Mouse (Mus musculus): ENCODE results near the gene Cmtm7. TPM values are rescaled to one million over a fixed set of nuclear protein-coding genes. Genes with fewer than 3 reads are reported as not detected.

Gene Cmtm7
- total RNA-seq, 2 experiments from 2014 or later = 499 to 803 TPM

DNA sequence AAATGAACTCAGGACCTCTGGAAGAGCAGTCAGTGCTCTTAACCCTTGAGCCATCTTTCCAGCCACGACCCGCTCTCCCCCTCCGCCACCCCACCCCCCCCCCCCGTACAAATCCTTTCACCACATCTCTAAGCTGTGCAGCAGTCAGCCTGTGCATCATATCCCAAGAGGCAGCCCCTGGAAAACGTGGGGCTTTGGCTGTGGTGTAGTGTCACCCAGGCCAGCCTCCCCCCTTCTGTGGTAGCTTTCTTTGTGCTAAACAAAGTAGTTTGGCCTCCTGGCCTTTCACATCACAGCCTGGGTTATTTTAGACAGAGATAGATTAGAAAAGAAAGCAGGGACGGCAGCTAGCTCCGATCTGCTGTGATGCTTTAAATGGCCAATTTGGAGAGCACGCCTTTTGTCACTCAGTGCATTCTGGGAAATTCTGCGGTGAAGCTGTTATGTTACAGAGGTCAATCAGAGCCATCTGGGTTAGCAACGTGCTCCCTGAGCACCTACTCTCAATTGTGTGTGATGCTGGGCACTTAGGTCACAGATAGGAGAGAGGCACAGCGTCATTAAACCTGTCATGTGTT is 14.9 kb upstream of the Cmtm7 start:
- ATAC-seq (replicated peaks; ENCODE audit: poor library complexity) = no peak

DNA sequence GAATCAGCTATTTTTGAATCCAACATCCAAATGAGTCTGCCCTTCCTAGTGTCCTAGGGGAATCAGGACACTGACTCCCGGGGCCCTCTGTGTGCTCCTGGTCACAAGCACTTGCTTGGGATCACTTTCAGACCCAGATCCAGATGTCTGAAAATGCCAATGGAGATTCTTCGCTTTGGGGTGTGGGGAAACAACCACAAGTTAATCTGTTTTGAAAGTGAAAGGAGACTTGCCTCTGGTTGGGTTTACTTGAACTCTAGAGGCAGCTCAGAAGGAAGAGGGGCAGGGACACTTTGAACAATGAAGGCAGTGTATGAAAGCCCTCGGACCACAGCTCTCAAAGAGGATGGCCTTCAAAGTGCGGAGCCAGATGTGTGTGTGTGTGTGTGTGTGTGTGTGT is 12.8 kb upstream of the Cmtm7 start:
- peak; percentile 9 for ATAC-seq (replicated peaks; ENCODE audit: poor library complexity)

DNA sequence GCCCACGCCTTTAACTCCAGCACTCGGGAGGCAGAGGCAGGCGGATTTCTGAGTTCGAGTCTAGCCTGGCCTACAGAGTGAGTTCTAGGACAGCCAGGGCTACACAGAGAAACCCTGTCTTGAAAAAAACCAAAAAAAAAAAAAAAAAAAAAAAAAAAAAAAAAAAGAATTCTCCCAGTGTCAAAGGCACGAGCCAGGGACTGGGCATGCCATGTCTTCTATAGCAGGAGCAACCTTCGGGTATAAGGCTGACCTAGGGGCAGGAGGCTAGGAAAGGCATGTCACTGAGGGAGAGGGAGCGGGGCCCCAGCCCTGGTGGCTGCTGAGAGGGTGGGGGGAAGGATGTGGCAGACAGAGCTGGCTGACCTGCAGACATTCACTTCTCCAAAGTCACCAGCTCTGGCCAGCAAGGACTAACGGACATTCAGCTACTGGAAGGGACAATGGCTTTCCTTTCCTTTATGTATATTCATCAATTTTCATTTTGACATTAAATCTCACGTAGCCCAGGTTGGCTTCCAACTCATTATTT is 12.2 kb upstream of the Cmtm7 start:
- peak; percentile 47 for ATAC-seq (replicated peaks; ENCODE audit: poor library complexity)

DNA sequence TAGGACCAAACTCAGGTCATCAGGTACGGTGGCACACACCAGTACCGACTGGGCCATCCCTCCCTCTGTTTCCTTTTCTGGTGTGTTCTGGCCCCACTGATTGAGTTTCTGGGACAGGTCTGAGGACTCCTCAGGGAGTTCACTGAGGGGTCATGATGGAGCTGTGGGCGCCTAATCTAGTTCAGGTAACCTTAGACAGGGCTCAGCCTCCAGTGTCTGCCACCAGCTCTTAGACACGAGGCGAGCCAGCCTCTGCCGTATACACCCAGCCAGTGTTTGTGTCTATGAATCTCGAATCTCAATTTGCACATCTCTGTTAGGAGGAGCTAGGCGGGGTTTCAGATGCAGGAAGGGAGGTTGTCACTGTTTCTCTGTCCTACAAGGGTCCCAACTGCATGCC is 8.3 kb upstream of the Cmtm7 start:
- ATAC-seq (replicated peaks; ENCODE audit: poor library complexity) = no peak

DNA sequence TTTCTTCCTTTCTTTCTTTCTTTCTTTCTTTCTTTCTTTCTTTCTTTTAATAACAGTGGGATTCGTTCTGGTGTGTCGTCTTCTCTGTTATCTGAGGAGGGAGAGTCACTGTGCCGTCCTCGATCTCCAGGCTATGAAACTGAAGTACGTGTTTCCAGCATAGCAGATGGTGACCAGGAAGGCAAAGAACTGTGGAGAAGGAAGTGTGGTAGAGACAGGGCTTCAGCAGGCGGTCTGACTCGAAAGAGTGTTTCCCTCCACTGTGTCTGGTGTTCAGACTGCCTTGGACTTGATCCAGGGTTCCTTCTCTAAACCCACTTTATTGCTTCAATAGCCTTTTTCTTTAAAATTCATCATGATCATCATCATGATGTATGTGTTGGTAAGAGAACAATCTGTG is 7.9 kb upstream of the Cmtm7 start:
- peak; percentile 20; the same call in 1 of the 2 replicates for ATAC-seq (replicated peaks; ENCODE audit: poor library complexity)

DNA sequence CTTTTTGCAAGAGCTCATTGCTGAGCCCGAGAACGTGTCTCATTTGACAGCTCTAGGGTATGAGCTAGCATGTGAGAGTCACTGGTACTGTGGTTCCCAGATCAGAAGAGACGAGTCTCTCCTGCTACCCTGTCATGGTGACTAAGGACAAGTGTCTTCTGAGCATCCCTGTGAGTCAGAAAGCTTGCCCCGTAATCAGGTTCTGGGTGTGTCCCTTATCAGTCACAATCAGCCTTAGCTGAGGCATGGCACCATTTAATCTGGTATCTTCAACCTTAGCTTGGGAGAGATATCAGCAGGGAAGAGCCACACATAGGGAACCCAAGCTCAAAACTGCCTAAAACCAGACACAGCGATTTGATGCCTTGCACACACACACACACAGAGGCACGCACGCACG is 7.0 kb upstream of the Cmtm7 start:
- ATAC-seq (replicated peaks; ENCODE audit: poor library complexity) = 0 out of 2 replicates have a peak, but pooled peaks have one; percentile 6

DNA sequence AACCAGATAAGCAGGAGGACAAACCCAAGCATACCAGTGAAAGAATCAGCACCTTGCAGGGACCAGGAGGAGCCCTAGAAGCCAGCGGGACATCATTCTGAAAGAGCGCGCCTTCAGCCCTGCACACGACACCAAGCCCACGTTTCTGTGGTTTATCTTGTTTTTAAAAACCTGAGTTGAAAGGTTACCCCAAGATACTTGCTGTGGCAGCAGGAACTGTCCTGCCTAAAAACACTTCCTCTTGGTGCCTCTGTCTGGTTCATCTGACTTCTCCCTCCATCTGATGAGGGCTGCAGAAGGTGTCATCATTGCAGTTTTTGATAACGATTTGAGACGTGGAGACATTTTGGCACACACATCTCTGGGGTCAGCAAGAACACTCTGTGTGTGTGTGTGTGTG is 6.1 kb upstream of the Cmtm7 start:
- ATAC-seq (replicated peaks; ENCODE audit: poor library complexity) = peak; percentile 59

DNA sequence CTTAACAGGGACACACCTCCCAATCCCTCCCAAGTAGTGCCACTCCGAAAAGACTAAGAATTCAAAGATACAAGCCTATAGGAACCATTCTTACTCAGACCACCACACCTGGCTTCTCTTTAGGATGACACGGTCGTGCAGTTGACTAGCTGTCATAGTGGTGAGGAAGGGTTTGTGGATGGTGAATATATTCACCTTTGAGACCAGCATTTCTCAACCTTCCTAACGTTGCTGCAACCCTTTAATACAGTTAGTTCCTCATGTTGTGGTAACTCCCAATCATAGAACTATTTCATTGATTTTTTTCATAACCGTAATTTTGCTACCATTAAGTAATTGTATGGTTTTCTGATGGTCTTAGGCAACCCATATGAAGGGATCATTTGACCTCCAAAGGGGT is 5.5 kb upstream of the Cmtm7 start:
- peak; percentile 41 for ATAC-seq (replicated peaks; ENCODE audit: poor library complexity)

DNA sequence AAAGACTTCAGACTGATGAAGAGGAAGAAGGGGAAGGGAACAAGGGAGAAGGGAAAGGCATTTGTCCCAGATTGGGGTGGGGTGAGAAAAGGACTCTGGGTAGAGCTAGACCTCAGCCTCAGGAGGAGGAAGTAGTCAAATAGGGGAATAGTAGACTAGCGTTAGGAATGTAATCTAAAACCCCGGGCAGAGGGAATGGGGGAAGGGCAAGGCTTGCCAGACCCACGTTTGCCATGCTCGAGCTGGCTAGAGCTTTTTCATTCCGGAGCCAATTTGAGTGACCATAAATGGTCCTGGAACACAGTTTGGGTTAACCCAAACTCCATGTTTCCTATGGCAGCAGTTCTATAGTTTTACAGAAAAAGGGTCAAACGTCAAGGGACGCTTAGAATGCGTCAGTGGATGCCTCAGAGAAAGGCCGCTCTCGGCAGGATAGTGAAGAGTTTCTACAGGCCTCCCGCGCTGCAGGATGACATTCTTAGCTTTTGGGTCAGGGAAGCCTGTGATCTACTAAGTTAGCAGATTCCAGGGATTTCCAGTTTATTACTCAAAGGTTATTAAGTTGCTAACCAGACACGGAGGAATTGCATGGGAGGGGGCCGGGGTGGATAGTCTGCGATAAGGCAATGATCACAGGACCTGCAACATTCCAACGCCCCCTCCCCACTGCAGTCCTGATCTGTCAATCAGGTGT is 3.9 kb upstream of the Cmtm7 start:
- no peak for ATAC-seq (replicated peaks; ENCODE audit: poor library complexity)

DNA sequence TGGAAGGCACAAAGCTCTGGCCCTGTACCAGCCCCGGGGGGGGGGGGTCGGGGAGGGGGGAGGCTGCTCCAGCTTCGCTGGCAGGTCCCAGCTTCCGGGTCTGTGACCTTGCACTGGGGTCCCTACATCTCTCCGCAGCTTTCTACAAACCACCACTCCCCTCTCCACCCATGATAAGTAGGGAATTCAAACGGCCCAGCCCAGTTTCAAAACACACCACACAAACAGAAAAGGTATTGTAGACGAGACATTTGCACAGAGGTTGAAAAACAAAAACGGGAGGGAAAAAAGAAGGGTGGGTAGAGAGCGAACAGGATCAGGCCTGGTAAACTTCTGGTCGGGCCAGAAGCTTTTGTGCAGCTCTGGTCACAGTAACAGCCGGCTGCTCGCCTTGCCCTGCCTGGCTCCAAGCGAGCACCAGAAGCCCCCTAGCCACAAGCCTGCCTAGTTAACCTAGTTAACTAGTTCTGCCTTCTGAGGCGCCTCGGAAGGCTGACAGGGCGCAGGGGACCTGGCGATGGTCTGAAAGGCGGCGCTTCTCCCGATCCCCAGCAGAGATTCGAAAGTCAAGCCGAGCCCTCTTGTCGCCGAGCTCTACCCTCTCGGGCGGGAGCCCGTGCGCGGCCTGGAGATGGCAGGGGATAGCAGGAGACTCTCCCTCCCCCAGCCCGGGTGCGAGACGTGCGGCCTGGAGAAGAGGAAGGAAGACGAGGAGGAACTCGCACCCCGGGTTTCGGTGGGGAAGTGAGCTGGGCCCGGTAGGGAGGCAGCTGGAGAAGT is 720 bp downstream of the Cmtm7 start:
- peak; percentile 30 for ATAC-seq (replicated peaks; ENCODE audit: poor library complexity)

DNA sequence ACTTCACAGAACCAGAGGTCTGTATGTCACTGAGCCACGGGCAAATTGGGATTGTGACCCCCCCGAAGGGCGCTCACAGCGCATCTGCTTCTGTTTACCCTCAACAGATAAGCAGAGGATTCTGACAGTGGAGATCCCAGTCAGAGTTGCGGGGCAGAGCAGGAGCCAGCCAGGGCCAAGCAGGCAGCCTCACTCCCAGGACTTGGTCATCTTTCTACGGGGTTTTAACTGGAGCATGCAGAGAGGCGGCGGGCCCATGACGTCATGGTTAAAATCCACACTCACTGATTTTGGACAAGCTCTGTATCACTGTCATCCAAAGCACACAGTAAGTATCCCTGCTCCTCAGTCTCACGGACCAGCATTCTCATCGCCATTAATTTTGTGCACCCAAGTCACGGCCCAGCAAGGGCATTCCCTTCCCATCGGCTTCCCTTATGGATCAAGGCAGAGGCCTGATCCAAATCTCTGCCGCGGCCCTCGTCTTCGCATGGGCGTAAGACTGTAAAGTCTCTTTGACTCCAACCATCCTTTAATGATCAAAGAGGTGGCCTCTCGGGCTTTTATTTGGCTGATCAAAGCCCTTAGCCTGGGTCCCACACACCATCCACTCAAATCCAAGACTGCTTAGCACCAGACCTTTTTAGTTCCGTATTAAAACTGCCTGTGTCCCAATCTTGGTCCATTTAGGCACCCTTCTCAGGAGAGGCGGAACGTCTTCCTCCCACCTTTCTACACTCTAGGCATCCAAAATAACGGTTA is 1.5 kb downstream of the Cmtm7 start:
- peak; percentile 2; the same call in 1 of the 2 replicates for ATAC-seq (replicated peaks; ENCODE audit: poor library complexity)

DNA sequence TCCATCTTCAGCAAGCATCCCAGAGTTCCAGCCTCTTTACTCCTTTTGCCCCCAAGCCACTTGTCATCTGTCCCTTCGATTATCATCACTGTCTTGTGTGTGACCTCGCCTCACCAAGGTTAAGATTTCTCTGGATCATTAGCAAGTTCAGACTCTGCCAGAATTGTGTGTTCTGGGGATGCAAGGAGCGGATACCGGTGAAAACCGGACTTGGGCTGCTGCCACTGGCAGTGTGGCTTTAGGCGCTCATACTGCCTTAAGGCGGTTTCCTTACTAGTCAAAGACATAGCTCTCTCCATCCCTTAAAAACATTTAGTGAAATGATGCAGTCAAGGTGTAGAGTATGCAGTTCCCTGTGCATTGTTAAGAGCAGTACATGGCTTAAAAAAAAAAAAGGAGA is 2.8 kb downstream of the Cmtm7 start:
- ATAC-seq (replicated peaks; ENCODE audit: poor library complexity) = no peak

DNA sequence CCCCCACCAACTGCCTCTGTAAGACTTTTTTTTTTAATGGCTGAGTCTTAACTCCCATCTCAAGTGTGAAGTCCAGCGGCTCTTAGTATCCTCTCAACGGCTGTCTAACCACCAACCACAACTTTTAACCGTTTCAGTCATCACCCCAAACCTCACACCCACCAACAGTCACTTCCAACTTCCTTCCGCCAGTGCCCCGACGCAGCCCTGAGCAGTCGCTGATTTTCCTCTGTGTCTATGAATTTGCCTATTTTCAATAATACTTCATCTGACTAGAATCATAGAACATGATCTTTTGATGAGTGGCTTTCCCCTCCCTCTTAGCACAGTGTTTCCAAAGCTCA is 3.6 kb downstream of the Cmtm7 start:
- ATAC-seq (replicated peaks; ENCODE audit: poor library complexity) = peak; percentile 42

DNA sequence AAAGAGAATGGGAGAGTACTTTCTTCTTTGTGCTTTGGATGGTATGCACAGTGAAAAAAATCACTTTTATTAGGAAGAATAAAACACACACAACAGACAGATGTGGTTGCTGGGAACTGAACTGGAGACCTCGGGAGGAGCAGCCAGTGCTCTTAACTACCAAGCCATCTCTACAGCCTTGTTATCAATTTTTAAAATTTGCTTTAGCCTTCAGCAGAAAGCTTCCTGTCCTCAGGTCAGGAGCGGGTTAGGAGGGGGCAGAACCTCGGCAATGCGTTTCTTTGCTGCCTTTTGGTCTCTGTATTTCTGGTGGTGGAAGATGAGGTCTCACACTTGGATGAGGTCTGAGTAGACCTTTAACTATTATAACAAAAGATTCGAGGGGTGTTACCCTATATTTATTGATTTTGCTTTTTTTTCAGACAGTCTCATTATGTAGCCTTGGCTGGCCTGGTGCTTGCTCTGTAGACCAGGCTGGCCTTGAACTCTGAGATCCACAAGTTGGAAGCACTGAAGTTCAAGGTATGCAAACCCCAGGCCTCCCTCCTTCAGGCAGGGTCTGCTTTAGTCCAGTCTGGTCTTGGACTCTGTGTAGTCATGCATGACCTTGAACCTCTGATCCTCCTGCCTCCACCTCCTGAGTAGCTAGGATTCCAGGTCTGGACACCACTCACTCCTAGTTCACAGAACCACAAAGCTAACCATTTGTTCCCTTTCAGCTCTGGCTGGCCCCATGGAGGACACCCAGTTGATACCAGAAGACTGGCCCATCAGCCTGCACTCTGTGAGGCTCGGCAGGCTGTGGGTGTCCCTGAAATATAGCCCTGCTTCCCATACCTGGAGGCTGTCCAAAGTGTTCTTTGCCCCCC is 4.2 kb downstream of the Cmtm7 start:
- ATAC-seq (replicated peaks; ENCODE audit: poor library complexity) = no peak

DNA sequence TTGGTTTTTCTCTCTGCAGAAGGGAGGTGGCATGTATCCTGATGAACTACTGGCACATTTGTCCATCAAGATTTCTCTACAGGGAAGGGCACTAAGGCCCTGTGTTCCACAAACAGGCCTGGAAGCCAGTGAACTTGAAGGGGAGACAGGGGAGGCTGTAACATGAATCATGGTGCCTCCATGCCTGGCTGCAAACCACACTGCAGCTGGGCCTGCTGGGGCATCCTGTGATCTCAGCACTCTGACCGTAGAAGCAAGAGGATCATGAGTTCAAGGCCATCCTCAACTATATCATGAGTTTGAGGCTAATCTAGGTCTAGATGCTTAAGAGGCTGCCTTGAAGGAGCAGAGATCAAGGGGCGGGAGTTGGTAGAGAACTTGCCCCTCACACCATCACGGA is 5.3 kb downstream of the Cmtm7 start:
- no peak for ATAC-seq (replicated peaks; ENCODE audit: poor library complexity)

DNA sequence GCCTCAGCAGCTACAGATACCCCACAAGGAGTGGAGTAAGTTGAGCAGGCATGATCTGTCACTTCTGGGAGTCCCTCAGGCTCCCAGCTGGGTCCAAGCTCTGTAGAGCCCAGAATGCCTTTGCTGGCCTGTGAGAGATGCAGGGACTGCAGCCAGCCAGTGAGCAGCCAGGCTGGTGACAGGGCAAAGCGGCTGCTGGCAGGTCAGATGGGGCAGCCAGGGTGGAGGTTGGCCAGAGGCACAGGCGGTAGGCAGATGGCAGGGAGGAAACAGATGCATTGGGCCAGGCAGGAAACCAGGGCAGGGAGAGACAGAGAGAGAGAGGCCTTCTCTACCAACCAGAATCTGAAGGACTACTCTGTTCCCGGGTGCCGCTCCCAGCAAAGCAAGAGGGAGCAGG is 6.4 kb downstream of the Cmtm7 start:
- ATAC-seq (replicated peaks; ENCODE audit: poor library complexity) = peak; percentile 61

DNA sequence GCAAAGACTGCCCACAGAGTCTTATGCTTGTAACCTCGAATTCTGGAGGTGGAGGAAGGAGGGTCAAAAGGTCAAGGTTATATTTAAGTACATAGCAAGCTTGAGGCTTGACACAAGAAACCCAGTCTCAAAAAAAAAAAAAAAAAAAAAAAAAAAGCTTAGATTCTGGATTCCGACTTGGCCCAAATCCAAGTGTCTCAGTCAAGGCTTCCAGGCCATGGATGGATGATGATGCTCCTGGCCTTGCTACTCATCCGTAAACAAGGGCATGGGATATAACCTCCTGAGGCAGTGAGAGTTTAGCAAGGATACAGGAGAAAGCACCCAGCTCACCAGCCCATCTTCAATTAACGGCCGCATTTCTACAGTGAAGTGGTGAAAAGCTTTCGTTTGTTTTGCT is 7.0 kb downstream of the Cmtm7 start:
- ATAC-seq (replicated peaks; ENCODE audit: poor library complexity) = no peak

DNA sequence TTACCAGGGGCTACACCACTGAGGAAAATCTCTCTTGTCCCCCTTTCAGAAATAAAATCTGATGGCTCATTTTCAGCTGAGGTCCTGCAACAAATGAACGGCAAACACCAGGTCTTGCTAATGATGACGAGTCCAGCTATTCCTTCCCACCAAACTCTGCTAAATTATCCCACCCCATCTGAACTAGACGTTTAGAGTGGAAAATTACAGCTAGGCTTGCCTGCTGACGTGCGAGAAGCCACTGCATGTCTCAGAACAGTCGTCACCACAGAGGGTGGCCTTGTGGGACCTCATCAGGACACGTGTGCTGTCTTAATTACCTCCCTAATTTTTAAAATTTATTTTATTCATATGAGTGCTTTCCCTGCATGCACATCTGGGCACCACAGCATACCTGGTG is 10.1 kb downstream of the Cmtm7 start:
- no peak for ATAC-seq (replicated peaks; ENCODE audit: poor library complexity)

DNA sequence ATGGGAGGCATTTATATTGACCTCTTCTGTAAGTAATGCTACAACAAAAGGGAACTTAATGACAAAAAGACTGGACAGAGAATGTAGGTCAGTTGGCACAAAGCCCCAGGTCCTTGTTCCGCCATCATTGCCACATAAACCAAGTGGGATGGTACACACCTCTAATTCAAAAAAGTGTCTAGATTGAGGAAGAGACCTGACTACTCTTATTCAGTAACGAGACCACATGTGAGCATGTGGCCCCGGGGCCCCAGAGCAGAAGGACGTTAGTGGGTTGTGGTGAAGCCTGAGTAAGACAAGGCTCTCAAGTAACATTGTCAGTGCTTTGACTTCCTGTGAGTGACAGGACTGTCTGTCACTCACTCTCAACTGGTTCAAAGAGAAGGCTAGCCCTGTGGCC is 11.4 kb downstream of the Cmtm7 start:
- ATAC-seq (replicated peaks; ENCODE audit: poor library complexity) = peak; percentile 70

DNA sequence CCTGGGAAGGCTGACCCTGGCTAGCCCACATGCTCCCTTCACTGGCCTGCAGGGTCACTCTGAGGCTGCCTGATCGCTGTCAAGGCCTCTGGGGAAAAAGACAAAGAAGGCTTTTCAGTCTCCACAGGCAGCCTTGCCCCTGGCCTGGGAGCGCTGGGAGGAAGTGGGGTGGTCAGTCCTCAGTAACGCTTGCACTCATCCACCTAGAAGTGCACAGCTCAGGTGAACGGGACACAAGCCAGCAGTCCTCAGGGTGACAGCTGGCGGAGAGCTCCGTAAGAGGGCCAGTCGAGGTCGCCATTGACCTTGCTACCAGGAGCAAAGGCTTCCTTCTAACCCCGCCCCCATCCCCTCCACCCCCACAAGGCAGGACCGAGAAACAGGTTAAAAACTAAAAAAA is 13.6 kb downstream of the Cmtm7 start:
- no peak for ATAC-seq (replicated peaks; ENCODE audit: poor library complexity)
